Mouse (Mus musculus) spleen, adult 2 months (tissue): ENCODE data around the gene Lhfpl1.

Experiments used
- CTCF ChIP-seq: fragments of 200-500 bp; IDR thresholded peaks from 2 replicates; pipeline ENCODE4 v1.5.1; 2011; ENCODE audit warnings: mild to moderate bottlenecking, inconsistent platforms; ENCODE audit not compliant: insufficient read depth, insufficient read length, insufficient replicate concordance; ENCODE audit errors: extremely low read depth
- POLR2A ChIP-seq: fragments of 200-500 bp; IDR thresholded peaks from 2 replicates; pipeline ENCODE4 v1.6.1; 2011; ENCODE audit warnings: low read depth, low read length, inconsistent platforms

GRCm38 (mm10) chrX:145261803-145262202 is 87.1 kb downstream of the Lhfpl1 start:
- no peak for TF ChIP-seq POLR2A
- TF ChIP-seq CTCF, result no peak
